Mouse (Mus musculus) liver, postnatal 0 days (tissue): ENCODE measurements at regions not wholly inside any gene's neighbourhood (a gene's known extent, or its start where the extent isn't known, plus 50 kb on each side); places are given as distances from the start of the nearest gene placed in this dataset.

Experiments
- CTCF ChIP-seq: sonication (generic); IDR thresholded peaks from 2 replicates; pipeline ENCODE4 v1.5.1; 2016; ENCODE audit warnings: antibody characterized with exemption, low read depth
- EP300 ChIP-seq: IDR thresholded peaks from 2 replicates; pipeline ENCODE4 v1.6.1; 2016; ENCODE audit warnings: antibody characterized with exemption, low read depth, mild to moderate bottlenecking

GRCm38 (mm10) chr15:96180977-96181376 lies 106.3 kb upstream of the Arid2 start:
- no peak for TF ChIP-seq CTCF
- TF ChIP-seq EP300 = no peak
